Mouse (Mus musculus) layer of hippocampus, adult 9-11 months (tissue): ENCODE measurements around the gene Ppp1r14d.

ENCODE experiments used
- DNase-seq: peaks from one replicate; pipeline ENCODE4 v3.0.0; 2022

Gene Ppp1r14d

GRCm38 (mm10) chr2:119236682-119237209 lies 7.0 kb upstream of the Ppp1r14d start:
- no peak for DNase-seq

GRCm38 (mm10) chr2:119209176-119209507 lies 20.6 kb downstream of the Ppp1r14d start:
- DNase-seq: no peak

GRCm38 (mm10) chr2:119208344-119209175 lies 21.1 kb downstream of the Ppp1r14d start, which contains the start of the genes Zfyve19 and Dnajc17:
Gene Zfyve19 (plus strand): TSS chr2:119208617.
Gene Dnajc17 (minus strand): TSS chr2:119208795.
- peak; percentile 98 for DNase-seq

- no peak for DNase-seq
Observed at GRCm38 (mm10) chr2:119207961-119208343, 21.8 kb downstream of the Ppp1r14d start.

- DNase-seq: no peak
Observed at GRCm38 (mm10) chr2:119203871-119204460, 25.7 kb downstream of the Ppp1r14d start.

- DNase-seq: no peak
Observed at GRCm38 (mm10) chr2:119202914-119203453, 26.7 kb downstream of the Ppp1r14d start.

GRCm38 (mm10) chr2:119198934-119199333 lies 30.8 kb downstream of the Ppp1r14d start:
- DNase-seq: no peak

GRCm38 (mm10) chr2:119198049-119198448 lies 31.7 kb downstream of the Ppp1r14d start:
- no peak for DNase-seq

GRCm38 (mm10) chr2:119197493-119197892 lies 32.2 kb downstream of the Ppp1r14d start:
- no peak for DNase-seq

GRCm38 (mm10) chr2:119196316-119197108 lies 33.2 kb downstream of the Ppp1r14d start:
- DNase-seq: no peak

GRCm38 (mm10) chr2:119194140-119194539 lies 35.6 kb downstream of the Ppp1r14d start:
- DNase-seq: no peak

- no peak for DNase-seq
Observed at GRCm38 (mm10) chr2:119190969-119191368, 38.7 kb downstream of the Ppp1r14d start.

GRCm38 (mm10) chr2:119189029-119189710 lies 40.5 kb downstream of the Ppp1r14d start:
- DNase-seq: peak; percentile 64

GRCm38 (mm10) chr2:119182914-119183313 lies 46.8 kb downstream of the Ppp1r14d start:
- DNase-seq: no peak

GRCm38 (mm10) chr2:119177384-119177939 lies 52.2 kb downstream of the Ppp1r14d start:
- no peak for DNase-seq

- DNase-seq: no peak
Observed at GRCm38 (mm10) chr2:119176761-119177160, 52.9 kb downstream of the Ppp1r14d start.

- no peak for DNase-seq
Observed at GRCm38 (mm10) chr2:119175614-119176013, 54.1 kb downstream of the Ppp1r14d start.

- no peak for DNase-seq
Observed at GRCm38 (mm10) chr2:119174866-119175265, 54.8 kb downstream of the Ppp1r14d start.

- no peak for DNase-seq
Observed at GRCm38 (mm10) chr2:119173991-119174651, 55.6 kb downstream of the Ppp1r14d start, which contains the start of gene Gm14137. Gene Gm14137 (plus strand): TSS chr2:119174509.

GRCm38 (mm10) chr2:119172862-119173576 lies 56.7 kb downstream of the Ppp1r14d start:
- peak; percentile 28 for DNase-seq

GRCm38 (mm10) chr2:119172446-119172845 lies 57.3 kb downstream of the Ppp1r14d start:
- no peak for DNase-seq
